Mouse (Mus musculus): ENCODE measurements at regions not wholly inside any gene's neighbourhood (a gene's known extent, or its start where the extent isn't known, plus 50 kb on each side); places are given as distances from the start of the nearest gene placed in this dataset.

- peak; percentile 90 for ATAC-seq (ENCODE audit: low TSS enrichment)
These were observed 131.7 kb downstream of the Fbxo8 start for GRCm38 (mm10) chr8:56682564-56682963.

- no peak for ATAC-seq (ENCODE audit: low TSS enrichment)
These were observed 133.5 kb downstream of the Fbxo8 start for GRCm38 (mm10) chr8:56684352-56684751.

GRCm38 (mm10) chr8:56695436-56695835, 144.5 kb downstream of the Fbxo8 start:
- no peak for ATAC-seq (ENCODE audit: low TSS enrichment)

- ATAC-seq (ENCODE audit: low TSS enrichment): no peak
These were observed 149.8 kb downstream of the Fbxo8 start for GRCm38 (mm10) chr8:56700580-56701145.

- no peak for ATAC-seq (ENCODE audit: low TSS enrichment)
These were observed 155.5 kb downstream of the Fbxo8 start for GRCm38 (mm10) chr8:56706377-56706776.

- no peak for ATAC-seq (ENCODE audit: low TSS enrichment)
These were observed 156.2 kb downstream of the Fbxo8 start for GRCm38 (mm10) chr8:56706941-56707706.

GRCm38 (mm10) chr8:56720001-56720400, 169.1 kb downstream of the Fbxo8 start:
- ATAC-seq (ENCODE audit: low TSS enrichment): no peak

- no peak for ATAC-seq (ENCODE audit: low TSS enrichment)
These were observed 171.8 kb downstream of the Fbxo8 start for GRCm38 (mm10) chr8:56722473-56723236.

- no peak for ATAC-seq (ENCODE audit: low TSS enrichment)
These were observed 173.7 kb downstream of the Fbxo8 start for GRCm38 (mm10) chr8:56724607-56725006.

GRCm38 (mm10) chr8:56733318-56733717, 182.4 kb downstream of the Fbxo8 start:
- ATAC-seq (ENCODE audit: low TSS enrichment): no peak

- ATAC-seq (ENCODE audit: low TSS enrichment): no peak
These were observed 184.1 kb downstream of the Fbxo8 start for GRCm38 (mm10) chr8:56735021-56735420.

- no peak for ATAC-seq (ENCODE audit: low TSS enrichment)
These were observed 216.1 kb downstream of the Fbxo8 start for GRCm38 (mm10) chr8:56767034-56767433.

- no peak for ATAC-seq (ENCODE audit: low TSS enrichment)
These were observed 233.6 kb downstream of the Fbxo8 start for GRCm38 (mm10) chr8:56784441-56784840.

- ATAC-seq (ENCODE audit: low TSS enrichment): no peak
These were observed 238.8 kb downstream of the Fbxo8 start for GRCm38 (mm10) chr8:56789549-56790270.

- no peak for ATAC-seq (ENCODE audit: low TSS enrichment)
These were observed 281.8 kb downstream of the Fbxo8 start for GRCm38 (mm10) chr8:56832651-56833050.

- no peak for ATAC-seq (ENCODE audit: low TSS enrichment)
These were observed 282.2 kb downstream of the Fbxo8 start for GRCm38 (mm10) chr8:56833129-56833528.

- no peak for ATAC-seq (ENCODE audit: low TSS enrichment)
These were observed 332.6 kb downstream of the Fbxo8 start for GRCm38 (mm10) chr8:56883449-56883848.

- ATAC-seq (ENCODE audit: low TSS enrichment): peak; percentile 69
These were observed 333.3 kb downstream of the Fbxo8 start for GRCm38 (mm10) chr8:56884195-56884594.

GRCm38 (mm10) chr8:56893638-56894037, 342.7 kb downstream of the Fbxo8 start:
- no peak for ATAC-seq (ENCODE audit: low TSS enrichment)

GRCm38 (mm10) chr8:56915362-56915761, 364.5 kb downstream of the Fbxo8 start:
- ATAC-seq (ENCODE audit: low TSS enrichment): no peak

- no peak for ATAC-seq (ENCODE audit: low TSS enrichment)
These were observed 365.1 kb downstream of the Fbxo8 start for GRCm38 (mm10) chr8:56915989-56916388.

GRCm38 (mm10) chr8:56924724-56925123, 373.8 kb downstream of the Fbxo8 start:
- ATAC-seq (ENCODE audit: low TSS enrichment): no peak

Measured in frontal cortex, adult (tissue).